Mouse (Mus musculus) thymus, postnatal 25 days (tissue): Measurements from ENCODE around the gene Trp73.
A peak's percentile ranks its signal among the peaks of the same experiment; 100 is the strongest.

ENCODE experiments used
- DNase-seq: peaks from one replicate; pipeline ENCODE4 v3.0.0; 2022

Trp73 gene

DNA sequence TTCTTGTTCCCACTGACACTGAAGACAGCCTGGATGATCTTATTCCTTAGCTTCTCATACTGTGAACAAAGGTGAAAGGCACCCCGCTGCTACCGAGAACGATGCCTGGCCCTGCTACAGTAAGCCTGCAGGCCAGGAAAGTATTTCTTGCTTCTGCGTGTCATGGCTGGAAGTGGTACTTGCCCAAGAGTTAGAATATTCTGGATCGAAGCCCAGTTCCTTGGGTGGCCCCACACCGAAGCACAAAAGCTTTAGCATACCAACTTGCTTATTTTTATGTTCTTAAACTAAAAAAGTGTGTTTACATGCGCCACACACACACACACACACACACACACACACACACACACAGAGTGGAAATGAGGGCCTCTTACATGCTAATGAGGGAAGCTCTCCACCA lies 111.9 kb downstream of the Trp73 start:
- no peak for DNase-seq

DNA sequence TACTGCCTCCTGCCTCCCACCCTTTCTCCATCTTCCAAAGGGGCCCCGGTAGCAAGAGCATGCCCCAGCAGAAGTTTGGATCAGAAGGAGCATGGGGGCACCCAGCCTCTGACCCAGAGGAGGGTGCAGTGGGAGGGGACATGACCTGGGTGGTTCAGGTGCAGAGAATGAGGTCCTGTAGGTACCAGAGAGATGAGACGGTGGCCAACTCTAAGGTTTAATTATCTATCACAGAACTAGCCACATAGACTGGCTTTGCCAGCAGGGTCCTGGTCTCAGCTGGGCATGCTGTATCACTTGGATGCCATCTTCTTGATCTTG lies 113.6 kb downstream of the Trp73 start:
- DNase-seq: no peak

- DNase-seq: peak; percentile 22
Observed at GRCm38 (mm10) chr4:154025641-154026440, 114.2 kb downstream of the Trp73 start, which contains the start of gene Smim1. Gene Smim1, minus strand, starts transcription at chr4:154026230.

DNA sequence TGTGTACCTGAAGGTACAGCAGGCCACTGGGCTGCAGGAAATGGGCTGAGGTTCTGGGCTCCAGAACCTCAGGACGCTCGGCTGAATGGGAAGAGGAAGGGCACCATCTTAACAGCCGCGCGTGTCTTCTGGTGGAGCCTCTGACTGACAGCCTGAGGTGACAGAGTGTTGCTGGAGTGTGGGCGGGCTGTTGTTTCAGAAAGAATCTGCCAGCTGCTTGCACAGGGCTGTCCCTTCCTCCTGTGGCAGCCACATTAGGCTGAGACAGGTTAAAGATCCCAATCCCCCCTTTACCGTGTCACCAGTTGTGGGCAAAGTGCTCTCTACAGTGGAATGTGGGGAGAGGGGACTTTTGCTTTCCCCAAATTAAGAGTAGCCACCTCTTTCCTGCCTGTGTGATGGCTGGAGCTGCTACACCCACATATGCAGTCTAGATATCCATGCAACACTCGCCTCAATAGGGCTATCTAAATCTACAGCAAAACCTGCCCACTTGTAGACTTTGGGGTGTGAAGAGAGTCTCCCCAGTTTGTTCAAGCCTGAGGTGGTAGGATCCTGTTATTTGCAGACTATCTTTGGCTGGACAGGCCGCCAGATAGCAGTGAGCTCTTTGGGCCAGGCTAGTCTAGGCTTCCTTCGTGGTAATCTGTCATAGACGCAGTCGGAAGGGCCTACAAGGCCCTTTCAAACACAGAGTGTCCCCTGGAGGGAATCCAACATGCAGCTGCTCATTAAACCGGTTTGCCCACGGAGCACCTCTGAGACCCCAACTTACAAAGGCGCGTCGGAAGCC lies 115.1 kb downstream of the Trp73 start:
- DNase-seq: no peak

GRCm38 (mm10) chr4:154023754-154024601 lies 116.0 kb downstream of the Trp73 start:
- no peak for DNase-seq

- no peak for DNase-seq
Observed at GRCm38 (mm10) chr4:154022844-154023243, 117.2 kb downstream of the Trp73 start.

- no peak for DNase-seq
Observed at GRCm38 (mm10) chr4:154022407-154022806, 117.6 kb downstream of the Trp73 start.

- DNase-seq: no peak
Observed at GRCm38 (mm10) chr4:154021432-154021831, 118.6 kb downstream of the Trp73 start.

- DNase-seq: peak; percentile 50
Observed at GRCm38 (mm10) chr4:154019571-154019970, 120.4 kb downstream of the Trp73 start.

GRCm38 (mm10) chr4:154015476-154015875 lies 124.5 kb downstream of the Trp73 start:
- no peak for DNase-seq

- DNase-seq: peak; percentile 31
Observed at GRCm38 (mm10) chr4:154012132-154012882, 127.7 kb downstream of the Trp73 start.

DNA sequence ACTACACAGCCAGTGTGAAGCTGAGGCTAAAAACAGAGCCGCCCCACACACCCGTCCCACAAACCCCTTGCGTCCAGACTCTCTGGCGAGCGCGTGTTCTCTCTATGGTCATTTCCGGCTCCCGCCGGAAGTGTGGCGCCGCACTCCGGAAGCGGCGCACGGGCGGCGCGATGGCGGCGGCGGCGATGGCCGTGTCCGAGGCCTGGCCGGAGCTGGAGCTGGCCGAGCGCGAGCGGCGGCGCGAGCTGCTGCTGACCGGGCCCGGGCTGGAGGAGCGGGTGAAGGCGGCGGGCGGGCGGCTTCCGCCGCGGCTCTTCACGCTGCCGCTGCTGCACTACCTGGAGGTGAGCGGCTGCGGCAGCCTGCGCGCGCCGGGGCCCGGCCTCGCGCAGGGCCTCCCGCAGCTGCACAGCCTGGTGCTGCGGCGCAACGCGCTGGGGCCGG lies 128.3 kb downstream of the Trp73 start, which contains the start of gene Lrrc47:
TSS of gene Lrrc47 (plus strand) at position 86 of the 444 bp plus-strand sequence.
- peak; percentile 80 for DNase-seq

GRCm38 (mm10) chr4:154010907-154011645 lies 128.9 kb downstream of the Trp73 start:
- no peak for DNase-seq

DNA sequence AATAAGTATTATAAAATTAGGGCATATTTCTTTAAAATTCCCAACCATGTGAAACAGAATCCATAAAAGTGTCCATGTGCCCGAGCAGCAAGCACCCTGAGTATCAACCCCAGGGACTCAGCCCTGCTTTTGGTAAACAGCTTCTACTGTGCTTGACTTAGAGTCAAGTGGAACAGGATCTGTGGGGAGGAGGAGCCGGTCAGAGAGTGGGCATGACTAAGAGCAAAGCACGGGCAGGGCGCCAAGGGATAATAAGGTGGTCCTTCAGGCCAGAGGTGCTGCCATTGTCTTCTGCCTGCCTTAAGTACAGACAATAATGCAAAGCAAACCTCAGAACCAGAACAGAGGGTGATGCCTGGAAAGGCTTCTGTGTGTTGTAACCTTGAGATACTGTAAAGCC lies 132.2 kb downstream of the Trp73 start:
- DNase-seq: no peak

DNA sequence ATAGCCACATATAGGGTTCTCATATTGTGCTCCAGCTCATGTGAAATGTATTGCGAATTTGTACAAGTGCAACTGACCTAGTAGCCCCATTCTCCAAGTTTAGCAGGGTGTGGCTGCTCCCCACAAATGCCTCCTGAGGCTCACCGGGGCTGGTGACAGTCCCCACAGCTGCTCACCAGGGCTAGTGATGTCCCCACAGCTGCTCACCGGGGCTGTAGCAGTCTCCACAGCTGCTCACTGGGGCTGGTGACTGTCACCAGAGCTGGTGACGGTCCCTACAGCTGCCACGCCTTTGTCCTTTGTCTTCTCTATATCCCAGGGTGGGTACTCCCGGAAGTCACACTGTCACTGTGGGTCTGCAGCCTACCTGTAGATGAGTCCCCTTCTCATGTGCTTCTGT lies 133.7 kb downstream of the Trp73 start:
- no peak for DNase-seq
